Mouse (Mus musculus): Measurements from ENCODE around the gene Samd13. TPM values are rescaled to one million over a fixed set of nuclear protein-coding genes. Genes with fewer than 3 reads are reported as not detected.

Samd13 gene
- polyA plus RNA-seq, 1 experiment, result 0.06 TPM

- H3K4me3 ChIP-seq (ENCODE audit: insufficient read depth, poor library complexity, severe bottlenecking), result no peak overlapping the region
- no peaks in the 10 kb centered on the region for H3K79me3 ChIP-seq (ENCODE audit: low read depth)
- no peak for TF ChIP-seq CTCF (IDR thresholded peaks at IDR 0.05; ENCODE audit: control insufficient read depth, insufficient read depth, insufficient read length)
- TF ChIP-seq MAX (IDR thresholded peaks at IDR 0.05), result no peak
- H3K27me3 ChIP-seq (ENCODE audit: control insufficient read depth, insufficient read depth, insufficient read length), result no peaks in the 10 kb centered on the region
- H3K79me2 ChIP-seq (ENCODE audit: control insufficient read depth, insufficient read depth), result no peaks in the 10 kb centered on the region
- H3ac ChIP-seq (ENCODE audit: control insufficient read depth, insufficient read length, low read depth), result no peak overlapping the region
- no peaks in the 10 kb centered on the region for H3K36me3 ChIP-seq (ENCODE audit: control insufficient read depth, insufficient read depth)
These were observed 86.0 kb downstream of the Samd13 start for GRCm38 (mm10) chr3:146599198-146599900.

GRCm38 (mm10) chr3:146598411-146598810 is 87.0 kb downstream of the Samd13 start:
- Histone ChIP-seq H3K4me3 (ENCODE audit: insufficient read depth, poor library complexity, severe bottlenecking) (no peak overlapping the region), H3ac (ENCODE audit: control insufficient read depth, insufficient read length, low read depth) (no peak overlapping the region), H3K27me3 (ENCODE audit: control insufficient read depth, insufficient read depth, insufficient read length) (no peaks in the 10 kb centered on the region), H3K79me2 (ENCODE audit: control insufficient read depth, insufficient read depth) (no peaks in the 10 kb centered on the region), H3K36me3 (ENCODE audit: control insufficient read depth, insufficient read depth) (no peaks in the 10 kb centered on the region), H3K79me3 (ENCODE audit: low read depth) (no peaks in the 10 kb centered on the region)
- TF ChIP-seq CEBPB (IDR thresholded peaks at IDR 0.05; ENCODE audit: low read depth) (no peak), MAX (IDR thresholded peaks at IDR 0.05) (no peak), FOSL1 (IDR thresholded peaks at IDR 0.05; ENCODE audit: insufficient read depth, low read length, poor library complexity, severe bottlenecking) (no peak), CTCF (IDR thresholded peaks at IDR 0.05; ENCODE audit: control insufficient read depth, insufficient read depth, insufficient read length) (no peak), USF1 (IDR thresholded peaks at IDR 0.05; ENCODE audit: low read depth) (no peak)

GRCm38 (mm10) chr3:146596864-146597263 is 88.5 kb downstream of the Samd13 start:
- Histone ChIP-seq H3K36me3 (ENCODE audit: control insufficient read depth, insufficient read depth) (no peaks in the 10 kb centered on the region), H3K79me2 (ENCODE audit: control insufficient read depth, insufficient read depth) (no peaks in the 10 kb centered on the region), H3K79me3 (ENCODE audit: low read depth) (no peaks in the 10 kb centered on the region), H3ac (ENCODE audit: control insufficient read depth, insufficient read length, low read depth) (no peak overlapping the region), H3K27me3 (ENCODE audit: control insufficient read depth, insufficient read depth, insufficient read length) (no peaks in the 10 kb centered on the region), H3K4me3 (ENCODE audit: insufficient read depth, poor library complexity, severe bottlenecking) (no peak overlapping the region)
- no peak for TF ChIP-seq MYOG (IDR thresholded peaks at IDR 0.05; ENCODE audit: control insufficient read depth, extremely low read depth, insufficient read length)
- TF ChIP-seq CEBPB (IDR thresholded peaks at IDR 0.05; ENCODE audit: low read depth), result no peak
- TF ChIP-seq CTCF (IDR thresholded peaks at IDR 0.05; ENCODE audit: control insufficient read depth, insufficient read depth, insufficient read length), result no peak
- TF ChIP-seq USF1 (IDR thresholded peaks at IDR 0.05; ENCODE audit: low read depth), result no peak
- no peak for TF ChIP-seq MYOD1 (IDR thresholded peaks at IDR 0.05; ENCODE audit: control insufficient read depth, insufficient read length, low read depth)
- no peak for TF ChIP-seq FOSL1 (IDR thresholded peaks at IDR 0.05; ENCODE audit: insufficient read depth, low read length, poor library complexity, severe bottlenecking)
- TF ChIP-seq MAX (IDR thresholded peaks at IDR 0.05), result no peak

- TF ChIP-seq CTCF (IDR thresholded peaks at IDR 0.05; ENCODE audit: control insufficient read depth, insufficient read depth, insufficient read length) (no peak), USF1 (IDR thresholded peaks at IDR 0.05; ENCODE audit: low read depth) (no peak), CEBPB (IDR thresholded peaks at IDR 0.05; ENCODE audit: low read depth) (no peak), MAX (IDR thresholded peaks at IDR 0.05) (no peak), MYOD1 (IDR thresholded peaks at IDR 0.05; ENCODE audit: control insufficient read depth, insufficient read length, low read depth) (no peak), MYOG (IDR thresholded peaks at IDR 0.05; ENCODE audit: control insufficient read depth, extremely low read depth, insufficient read length) (no peak), FOSL1 (IDR thresholded peaks at IDR 0.05; ENCODE audit: insufficient read depth, low read length, poor library complexity, severe bottlenecking) (no peak)
- H3K79me2 ChIP-seq (ENCODE audit: control insufficient read depth, insufficient read depth), result no peaks in the 10 kb centered on the region
- no peak overlapping the region for H3K4me3 ChIP-seq (ENCODE audit: insufficient read depth, poor library complexity, severe bottlenecking)
- H3K36me3 ChIP-seq (ENCODE audit: control insufficient read depth, insufficient read depth), result no peaks in the 10 kb centered on the region
- no peak overlapping the region for H3ac ChIP-seq (ENCODE audit: control insufficient read depth, insufficient read length, low read depth)
- no peaks in the 10 kb centered on the region for H3K27me3 ChIP-seq (ENCODE audit: control insufficient read depth, insufficient read depth, insufficient read length)
- H3K79me3 ChIP-seq (ENCODE audit: low read depth), result no peaks in the 10 kb centered on the region
These were observed 89.0 kb downstream of the Samd13 start for GRCm38 (mm10) chr3:146596387-146596786.

GRCm38 (mm10) chr3:146595440-146595839 is 90.0 kb downstream of the Samd13 start:
- Histone ChIP-seq H3K4me3 (ENCODE audit: insufficient read depth, poor library complexity, severe bottlenecking) (no peak overlapping the region), H3K79me2 (ENCODE audit: control insufficient read depth, insufficient read depth) (no peaks in the 10 kb centered on the region), H3K36me3 (ENCODE audit: control insufficient read depth, insufficient read depth) (no peaks in the 10 kb centered on the region), H3ac (ENCODE audit: control insufficient read depth, insufficient read length, low read depth) (no peak overlapping the region), H3K27me3 (ENCODE audit: control insufficient read depth, insufficient read depth, insufficient read length) (no peaks in the 10 kb centered on the region), H3K79me3 (ENCODE audit: low read depth) (no peaks in the 10 kb centered on the region)
- TF ChIP-seq CTCF (IDR thresholded peaks at IDR 0.05; ENCODE audit: control insufficient read depth, insufficient read depth, insufficient read length), result no peak

Other genes starting within 250 kb of the Samd13 start
- gene Ctbs, start 235.8 kb downstream of the Samd13 start, polyA plus RNA-seq (2012; fragmentation: generic; extraction: Trizol), result 1.5 TPM
- 0.56 TPM for gene Spata1, start 185.8 kb downstream of the Samd13 start, polyA plus RNA-seq (2012; fragmentation: generic; extraction: Trizol)
- 342 TPM for gene Gng5, start 185.8 kb downstream of the Samd13 start, polyA plus RNA-seq (2012; fragmentation: generic; extraction: Trizol)
- 19.5 TPM for gene Rpf1, start 164.2 kb downstream of the Samd13 start, polyA plus RNA-seq (2012; fragmentation: generic; extraction: Trizol)
- not detected for gene Uox, start 115.2 kb downstream of the Samd13 start, polyA plus RNA-seq (2012; fragmentation: generic; extraction: Trizol)
- not detected for gene Dnase2b, start 70.0 kb downstream of the Samd13 start, polyA plus RNA-seq (2012; fragmentation: generic; extraction: Trizol)
- gene 4930503B20Rik, start 34.3 kb downstream of the Samd13 start, polyA plus RNA-seq (2012; fragmentation: generic; extraction: Trizol), result not detected
- 15.1 TPM for gene Prkacb, start 127.4 kb upstream of the Samd13 start, polyA plus RNA-seq (2012; fragmentation: generic; extraction: Trizol)
- gene Ttll7, start 166.8 kb upstream of the Samd13 start, polyA plus RNA-seq (2012; fragmentation: generic; extraction: Trizol), result 6.4 TPM

Data from C2C12 (cell line).